Mouse (Mus musculus) ovary, adult 10 weeks (tissue): ENCODE measurements around the gene Cd3g. TPM values are rescaled to one million over a fixed set of nuclear protein-coding genes. Genes with fewer than 3 reads are reported as not detected.

ENCODE experiments used
- polyA plus RNA-seq: library from polyadenylated mRNA; stranded (reverse); fragments of 350-450 nt; fragmentation: Illumina TruSeq; extraction: RNeasy Lipid Tissue Mini Kit (QIAGEN cat#74804); gene quantifications from one replicate; pipeline ENCODE4 v1.2.3, GENCODE M21; 2014

Gene Cd3g
- 1.3 TPM for polyA plus RNA-seq

GRCm38 (mm10) chr9:44980242-44980641, at the start of gene Cd3g:
Gene Cd3g (minus strand): TSS chr9:44980431.

GRCm38 (mm10) chr9:45009180-45010078, 29.2 kb upstream of the Cd3g start, which contains the start of gene Cd3e:
Gene Cd3e (minus strand): TSS chr9:45009627.

GRCm38 (mm10) chr9:44981676-44982075, 1.4 kb upstream of the Cd3g start, which contains the start of gene Cd3d:
Gene Cd3d (plus strand): TSS chr9:44981786.

GRCm38 (mm10) chr9:44965126-44965832, 15.0 kb downstream of the Cd3g start, which contains the start of gene Ube4a:
Gene Ube4a (minus strand): TSS chr9:44965600.

GRCm38 (mm10) chr9:44920374-44921122, 59.7 kb downstream of the Cd3g start, which contains the start of gene Atp5l:
Gene Atp5l (minus strand): TSS chr9:44920742.

Other genes starting within 250 kb of the Cd3g start
- 0.71 TPM for gene Phldb1, start 245.2 kb downstream of the Cd3g start, polyA plus RNA-seq
- gene Arcn1, start 212.6 kb downstream of the Cd3g start, polyA plus RNA-seq, result 372 TPM
- 29.9 TPM for gene Ift46, start 212.5 kb downstream of the Cd3g start, polyA plus RNA-seq
- gene Tmem25, start 181.1 kb downstream of the Cd3g start, polyA plus RNA-seq, result 0.91 TPM
- not detected for gene Ttc36, start 177.4 kb downstream of the Cd3g start, polyA plus RNA-seq
- gene Kmt2a, start 99.1 kb downstream of the Cd3g start, polyA plus RNA-seq, result 41.2 TPM
- 284 TPM for gene Atp5l, start 59.7 kb downstream of the Cd3g start, polyA plus RNA-seq
- gene Ube4a, start 14.8 kb downstream of the Cd3g start, polyA plus RNA-seq, result 81.2 TPM
- gene Cd3d, start 1.4 kb upstream of the Cd3g start, polyA plus RNA-seq, result 0.29 TPM
- 0.80 TPM for gene Cd3e, start 29.2 kb upstream of the Cd3g start, polyA plus RNA-seq
- 6.6 TPM for gene Mpzl2, start 59.4 kb upstream of the Cd3g start, polyA plus RNA-seq
- 3.0 TPM for gene Mpzl3, start 74.8 kb upstream of the Cd3g start, polyA plus RNA-seq
- 4.1 TPM for gene Jaml, start 98.8 kb upstream of the Cd3g start, polyA plus RNA-seq
- gene Scn2b, start 137.4 kb upstream of the Cd3g start, polyA plus RNA-seq, result 1.1 TPM
- gene Scn4b, start 158.0 kb upstream of the Cd3g start, polyA plus RNA-seq, result 0.40 TPM
- not detected for gene BC049352, start 201.6 kb upstream of the Cd3g start, polyA plus RNA-seq
- not detected for gene Tmprss4, start 223.7 kb upstream of the Cd3g start, polyA plus RNA-seq